Mouse (Mus musculus) MEL (cell line): ENCODE measurements around the gene Polr3h. TPM values are rescaled to one million over a fixed set of nuclear protein-coding genes. Genes with fewer than 3 reads are reported as not detected.

Experiments
- DNase-seq: peaks from one replicate; pipeline ENCODE4 v3.0.0; 2011; ENCODE audit warnings: low read depth, low spot score
- H3K27ac ChIP-seq: 2 replicates; pipeline ENCODE4 v1.5.1; 2012; ENCODE audit warnings: low read depth, mild to moderate bottlenecking, control low read depth, low read length, moderate library complexity; ENCODE audit not compliant: control insufficient read depth
- H3K27me3 ChIP-seq, 2 experiments: fragments of 150-350 bp in 1 of 2; sonication (generic) in 1 of 2; 2 replicates each; pipeline ENCODE4 v1.6.1; 2012; ENCODE audit warnings: low read length in 2 of 2, mild to moderate bottlenecking in 2 of 2, improper control_type of control experiment in 1 of 2, moderate library complexity in 1 of 2; ENCODE audit not compliant: insufficient read depth in 2 of 2, control insufficient read depth in 1 of 2
- H3K36me3 ChIP-seq, 2 experiments: 2 replicates each; pipeline ENCODE4 v1.6.1; 2012 to 2014; ENCODE audit warnings: low read length in 2 of 2, improper control_type of control experiment in 1 of 2, inconsistent platforms in 1 of 2, mild to moderate bottlenecking in 1 of 2; ENCODE audit not compliant: insufficient read depth in 2 of 2, control insufficient read depth in 1 of 2
- H3K4me1 ChIP-seq, 2 experiments: fragments of 150-350 bp in 1 of 2; sonication (generic) in 1 of 2; 2 replicates each; pipeline ENCODE4 v1.6.1; 2012; ENCODE audit warnings: low read length in 2 of 2, improper control_type of control experiment in 1 of 2, mild to moderate bottlenecking in 1 of 2; ENCODE audit not compliant: insufficient read depth in 2 of 2, control insufficient read depth in 1 of 2
- H3K4me3 ChIP-seq, 2 experiments: fragments of 150-350 bp in 1 of 2; sonication (generic) in 1 of 2; 2 replicates each; pipeline ENCODE4 v1.5.1; 2012; ENCODE audit warnings: low read depth in 2 of 2, low read length in 2 of 2, mild to moderate bottlenecking in 2 of 2, moderate library complexity in 2 of 2, control low read depth in 1 of 2, improper control_type of control experiment in 1 of 2; ENCODE audit not compliant: control insufficient read depth in 1 of 2, insufficient read depth in 1 of 2
- H3K79me2 ChIP-seq: 2 replicates; pipeline ENCODE4 v1.6.1; 2012; ENCODE audit warnings: mild to moderate bottlenecking, low read length, moderate library complexity; ENCODE audit not compliant: control insufficient read depth, poor library complexity, insufficient read depth
- H3K9ac ChIP-seq: 2 replicates; pipeline ENCODE4 v1.6.1; 2012; ENCODE audit warnings: low read depth, mild to moderate bottlenecking, control low read depth, low read length, moderate library complexity; ENCODE audit not compliant: control insufficient read depth, poor library complexity, severe bottlenecking
- H3K9me3 ChIP-seq: fragments of 150-350 bp; sonication (generic); replicated peaks from 2 replicates; pipeline ENCODE4 v1.6.1; 2012; ENCODE audit warnings: mild to moderate bottlenecking, low read length, improper control_type of control experiment, moderate library complexity; ENCODE audit not compliant: insufficient read depth
- BHLHE40 ChIP-seq: IDR thresholded peaks from 2 replicates; pipeline ENCODE4 v1.6.1; 2012; ENCODE audit warnings: low read depth, mild to moderate bottlenecking, inconsistent platforms, low read length, improper control_type of control experiment, borderline replicate concordance
- CHD1 ChIP-seq: IDR thresholded peaks from 2 replicates; pipeline ENCODE4 v1.6.1; 2012; ENCODE audit warnings: low read depth, mild to moderate bottlenecking, inconsistent platforms, low read length, improper control_type of control experiment
- CHD2 ChIP-seq: IDR thresholded peaks from 2 replicates; pipeline ENCODE4 v1.6.1; 2011; ENCODE audit warnings: low read length, improper control_type of control experiment
- E2F4 ChIP-seq: IDR thresholded peaks from 2 replicates; pipeline ENCODE4 v1.6.1; 2011; ENCODE audit warnings: low read depth, low read length, improper control_type of control experiment, borderline replicate concordance
- ELF1 ChIP-seq: IDR thresholded peaks from 2 replicates; pipeline ENCODE4 v1.6.1; 2014; ENCODE audit warnings: low read depth, mild to moderate bottlenecking, inconsistent platforms, low read length, improper control_type of control experiment, moderate library complexity
- EP300 ChIP-seq, 2 experiments: IDR thresholded peaks; 2 replicates each; pipeline ENCODE4 v1.6.1; 2011; ENCODE audit warnings: improper control_type of control experiment in 2 of 2, low read length in 2 of 2, low read depth in 1 of 2, mild to moderate bottlenecking in 1 of 2
- ETS1 ChIP-seq: IDR thresholded peaks from 2 replicates; pipeline ENCODE4 v1.6.1; 2012; ENCODE audit warnings: low read depth, mild to moderate bottlenecking, inconsistent platforms, low read length, improper control_type of control experiment, moderate library complexity
- GABPA ChIP-seq: IDR thresholded peaks from 2 replicates; pipeline ENCODE4 v1.6.1; 2012; ENCODE audit warnings: low read depth, mild to moderate bottlenecking, inconsistent platforms, low read length, improper control_type of control experiment, moderate library complexity
- GATA1 ChIP-seq: IDR thresholded peaks from 2 replicates; pipeline ENCODE4 v1.6.1; 2011; ENCODE audit warnings: low read depth, low read length, improper control_type of control experiment
- HCFC1 ChIP-seq: IDR thresholded peaks from 2 replicates; pipeline ENCODE4 v1.6.1; 2012; ENCODE audit warnings: low read depth, mild to moderate bottlenecking, inconsistent platforms, low read length, improper control_type of control experiment, moderate library complexity
- JUND ChIP-seq: IDR thresholded peaks from 2 replicates; pipeline ENCODE4 v1.6.1; 2011; ENCODE audit warnings: low read depth, mild to moderate bottlenecking, improper control_type of control experiment, low read length
- KAT2A ChIP-seq: conservative IDR thresholded peaks from 2 replicates; pipeline ENCODE4 v1.6.1; 2012; ENCODE audit warnings: low read depth, low read length, improper control_type of control experiment, inconsistent platforms
- MAX ChIP-seq: IDR thresholded peaks from 2 replicates; pipeline ENCODE4 v1.6.1; 2011; ENCODE audit warnings: low read length, improper control_type of control experiment
- MEF2A ChIP-seq: IDR thresholded peaks from 2 replicates; pipeline ENCODE4 v1.6.1; 2014; ENCODE audit warnings: low read depth, mild to moderate bottlenecking, inconsistent platforms, low read length, improper control_type of control experiment; ENCODE audit not compliant: poor library complexity, insufficient replicate concordance, severe bottlenecking; ENCODE audit errors: extremely low read depth
- MXI1 ChIP-seq: IDR thresholded peaks from 2 replicates; pipeline ENCODE4 v1.6.1; 2011; ENCODE audit warnings: mild to moderate bottlenecking, low read depth, low read length, improper control_type of control experiment
- MYB ChIP-seq: IDR thresholded peaks from 2 replicates; pipeline ENCODE4 v1.6.1; 2011; ENCODE audit warnings: mild to moderate bottlenecking, low read depth, low read length, improper control_type of control experiment
- MYC ChIP-seq: IDR thresholded peaks from 2 replicates; pipeline ENCODE4 v1.6.1; 2011; ENCODE audit warnings: low read depth, mild to moderate bottlenecking, low read length, improper control_type of control experiment, moderate library complexity
- NELFE ChIP-seq: IDR thresholded peaks from 2 replicates; pipeline ENCODE4 v1.6.1; 2011; ENCODE audit warnings: low read depth, low read length, improper control_type of control experiment
- NRF1 ChIP-seq: IDR thresholded peaks from 2 replicates; pipeline ENCODE4 v1.6.1; 2014; ENCODE audit warnings: low read depth, mild to moderate bottlenecking, inconsistent platforms, low read length, improper control_type of control experiment, moderate library complexity; ENCODE audit not compliant: poor library complexity, insufficient read depth, severe bottlenecking
- POLR2A ChIP-seq, 2 experiments: IDR thresholded peaks; 2 replicates each; pipeline ENCODE4 v1.6.1; 2011 to 2012; ENCODE audit warnings: low read length in 2 of 2, mild to moderate bottlenecking in 2 of 2, control low read depth in 1 of 2, improper control_type of control experiment in 1 of 2, low read depth in 1 of 2, moderate library complexity in 1 of 2; ENCODE audit not compliant: control insufficient read depth in 1 of 2, insufficient read depth in 1 of 2, poor library complexity in 1 of 2
- POLR2AphosphoS2 ChIP-seq: IDR thresholded peaks from 2 replicates; pipeline ENCODE4 v1.6.1; 2011; ENCODE audit warnings: low read length, improper control_type of control experiment
- POLR2AphosphoS5 ChIP-seq: IDR thresholded peaks from 2 replicates; pipeline ENCODE4 v1.6.1; 2012; ENCODE audit warnings: low read depth, borderline replicate concordance, mild to moderate bottlenecking, inconsistent platforms, low read length, moderate library complexity, mixed read lengths
- RAD21 ChIP-seq: IDR thresholded peaks from 2 replicates; pipeline ENCODE4 v1.6.1; 2011; ENCODE audit warnings: mild to moderate bottlenecking, low read depth, low read length, improper control_type of control experiment
- RCOR1 ChIP-seq: IDR thresholded peaks from 2 replicates; pipeline ENCODE4 v1.6.1; 2012; ENCODE audit warnings: low read depth, mild to moderate bottlenecking, inconsistent platforms, low read length, improper control_type of control experiment
- SIN3A ChIP-seq: IDR thresholded peaks from 2 replicates; pipeline ENCODE4 v1.6.1; 2012; ENCODE audit warnings: low read length, improper control_type of control experiment, inconsistent platforms
- SMC3 ChIP-seq: IDR thresholded peaks from 2 replicates; pipeline ENCODE4 v1.6.1; 2011; ENCODE audit warnings: low read depth, low read length, improper control_type of control experiment
- TAL1 ChIP-seq: IDR thresholded peaks from 2 replicates; pipeline ENCODE4 v1.6.1; 2012; ENCODE audit warnings: mild to moderate bottlenecking, inconsistent platforms, low read length, moderate library complexity, mixed read lengths
- TBP ChIP-seq: IDR thresholded peaks from 2 replicates; pipeline ENCODE4 v1.8.0; 2011; ENCODE audit warnings: low read depth, low read length, improper control_type of control experiment
- TCF12 ChIP-seq: IDR thresholded peaks from 2 replicates; pipeline ENCODE4 v1.6.1; 2014; ENCODE audit warnings: low read depth, mild to moderate bottlenecking, inconsistent platforms, low read length, improper control_type of control experiment, moderate library complexity
- UBTF ChIP-seq: IDR thresholded peaks from 2 replicates; pipeline ENCODE4 v1.6.1; 2012; ENCODE audit warnings: low read depth, mild to moderate bottlenecking, inconsistent platforms, low read length, improper control_type of control experiment, moderate library complexity, borderline replicate concordance; ENCODE audit not compliant: insufficient read depth
- USF1 ChIP-seq: IDR thresholded peaks from 2 replicates; pipeline ENCODE4 v1.6.1; 2014; ENCODE audit warnings: low read depth, mild to moderate bottlenecking, inconsistent platforms, low read length, improper control_type of control experiment, moderate library complexity
- ZC3H11A ChIP-seq: IDR thresholded peaks from 2 replicates; pipeline ENCODE4 v1.6.1; 2012; ENCODE audit warnings: low read depth, mild to moderate bottlenecking, inconsistent platforms, low read length, improper control_type of control experiment
- ZKSCAN1 ChIP-seq: IDR thresholded peaks from 2 replicates; pipeline ENCODE4 v1.6.1; 2012; ENCODE audit warnings: low read depth, mild to moderate bottlenecking, inconsistent platforms, low read length, improper control_type of control experiment, moderate library complexity
- ZMIZ1 ChIP-seq: IDR thresholded peaks from 2 replicates; pipeline ENCODE4 v1.6.1; 2012; ENCODE audit warnings: low read depth, mild to moderate bottlenecking, inconsistent platforms, low read length, improper control_type of control experiment, moderate library complexity
- ZNF384 ChIP-seq: IDR thresholded peaks from 2 replicates; pipeline ENCODE4 v1.6.1; 2012; ENCODE audit warnings: low read depth, mild to moderate bottlenecking, inconsistent platforms, low read length, improper control_type of control experiment
- polyA plus RNA-seq, 2 experiments: library from polyadenylated mRNA; stranded (reverse) in 1 of 2; unstranded in 1 of 2; fragments of >175 nt in 1 of 2; fragments of >200 nt in 1 of 2; gene quantifications; 2 replicates each; pipeline versions ENCODE4 v1.2.1 to v1.2.4; 2012; ENCODE audit warnings: low replicate concordance in 2 of 2, low read depth in 1 of 2; ENCODE audit not compliant: insufficient read length in 2 of 2, insufficient read depth in 1 of 2, missing spikeins in 1 of 2
- total RNA-seq: library from RNA; depleted of rRNA; stranded (reverse); fragments of 300-350 nt; gene quantifications from 2 replicates; pipeline ENCODE4 v1.2.3, GENCODE M21; 2012; rRNA removed

Polr3h gene
- 87.9 and 109 TPM in 2 replicates for total RNA-seq
- polyA plus RNA-seq, result 100 to 1,000 TPM in 1 of 2 experiments, not detected in 1; 304 TPM

- DNase-seq, result peak; percentile 99
- Histone ChIP-seq H3K79me2 (peaks cover 38% of the 10 kb centered on the region), H3K4me1 (peaks cover 0 to 15% of the 10 kb centered on the region in 2 experiments; a peak in 3 of 4 replicates), H3K9me3 (no peaks in the 10 kb centered on the region), H3K27ac (peak within 1 kb of the TSS; percentile 69), H3K27me3 (no peaks in the 10 kb centered on the region), H3K9ac (peak within 1 kb of the TSS; percentile 95), H3K4me3 (peak within 1 kb of the TSS; percentile 85 to 91), H3K36me3 (peaks cover 0 to 14% of the 10 kb centered on the region in 2 experiments; a peak in 2 of 4 replicates)
- TF ChIP-seq BHLHE40 (peak; percentile 41; the same call in 1 of the 2 replicates), ZMIZ1 (0 out of 2 replicates have a peak, but pooled peaks have one; percentile 60), SMC3 (no peak), POLR2AphosphoS5 (no peak), MXI1 (peak; percentile 98), ELF1 (peak; percentile 89), KAT2A (no peak; the same call in 1 of the 2 replicates), HCFC1 (peak; percentile 79), TBP (peak; percentile 76), UBTF (0 out of 2 replicates have a peak, but pooled peaks have one; percentile 48), RCOR1 (no peak), SIN3A (peak; percentile 97), EP300 (IDR thresholded peaks at IDR 0.05; ENCODE audit: low read depth in 1 of 2, low read length in 2 of 2) (0 out of 4 replicates have a peak, but pooled peaks of 1 of the 2 experiments have one; percentile 15), ZNF384 (no peak), MYB (no peak), ZC3H11A (no peak), CHD2 (peak; percentile 86), NRF1 (peak; percentile 51; the same call in 1 of the 2 replicates), POLR2AphosphoS2 (peak; percentile 59; the same call in 1 of the 2 replicates), POLR2A (IDR thresholded peaks at IDR 0.05; ENCODE audit: control insufficient read depth in 1 of 2, insufficient read depth in 1 of 2, low read depth in 1 of 2, low read length in 2 of 2, poor library complexity in 1 of 2) (peak; percentile 66 to 88; a peak in 3 of 4 replicates), TAL1 (no peak), ZKSCAN1 (no peak), USF1 (no peak), MAX (peak; percentile 99), JUND (no peak), RAD21 (no peak), MEF2A (no peak), NELFE (peak; percentile 84), GATA1 (no peak), MYC (peak; percentile 91), GABPA (no peak), TCF12 (0 out of 2 replicates have a peak, but pooled peaks have one; percentile 33), E2F4 (no peak), CHD1 (no peak), ETS1 (0 out of 2 replicates have a peak, but pooled peaks have one; percentile 45)
These were observed at the start of gene Polr3h for GRCm38 (mm10) chr15:81925760-81926445. TSS of gene Polr3h (minus strand) at chr15:81926240.
